Mouse (Mus musculus) thymus, adult 2 months (tissue): ENCODE data around the gene Dhx16.

ENCODE experiments used
- CTCF ChIP-seq: fragments of 200-500 bp; IDR thresholded peaks from 2 replicates; pipeline ENCODE4 v1.5.1; 2012; ENCODE audit warnings: mild to moderate bottlenecking, control low read depth, low read length, moderate library complexity, borderline replicate concordance; ENCODE audit not compliant: control insufficient read depth, poor library complexity, insufficient read depth; ENCODE audit errors: extremely low read depth
- POLR2A ChIP-seq: fragments of 200-500 bp; IDR thresholded peaks from 2 replicates; pipeline ENCODE4 v1.6.1; 2012; ENCODE audit warnings: mild to moderate bottlenecking, low read length, control low read depth, moderate library complexity; ENCODE audit not compliant: control insufficient read depth, poor library complexity, insufficient read depth; ENCODE audit errors: extremely low read depth

DNA sequence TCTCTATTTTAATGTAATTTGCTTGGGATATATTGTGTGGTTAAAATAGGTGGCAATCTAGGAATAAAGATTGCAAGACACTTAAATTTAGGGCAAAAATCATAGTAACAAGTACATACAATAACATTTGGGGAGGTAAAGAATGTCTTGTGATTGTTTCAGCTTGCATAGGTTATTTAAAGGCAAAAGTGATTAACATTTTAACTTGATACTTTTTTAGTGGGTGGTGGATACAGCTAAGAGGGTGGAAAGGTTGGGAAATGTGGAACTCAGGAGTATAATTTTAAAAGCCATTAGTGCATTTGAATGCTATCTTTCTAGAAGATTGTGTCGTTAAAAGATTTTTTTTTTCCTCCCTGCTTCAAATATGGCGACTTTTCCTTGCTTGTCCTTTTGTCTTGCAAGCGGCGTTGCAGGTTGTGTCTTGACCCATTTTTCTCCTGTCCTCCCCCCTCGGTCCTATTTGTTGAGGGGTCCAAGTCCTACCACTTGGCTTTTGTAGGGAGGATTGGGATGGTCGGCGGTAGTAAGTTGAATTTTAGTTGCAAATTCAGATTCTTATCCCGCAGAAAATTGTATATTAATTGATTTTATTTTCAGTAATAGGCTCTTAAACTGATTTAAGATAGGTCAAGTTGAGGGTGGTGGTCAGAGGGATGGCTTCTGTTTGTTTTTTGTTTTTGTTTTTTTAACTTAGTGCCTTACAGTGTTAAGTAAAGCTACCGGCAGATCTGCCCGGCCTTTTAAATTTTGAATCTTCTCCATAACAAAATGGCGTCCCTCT lies 38.8 kb downstream of the Dhx16 start:
- TF ChIP-seq POLR2A: no peak
- TF ChIP-seq CTCF: no peak
